Mouse (Mus musculus): ENCODE data around the gene Hist2h3c2.
"Not testable (repeated sequence)": the region's sequence is repeated elsewhere in the genome, so short reads cannot be mapped to it uniquely, and the experiment has no call there.

Gene Hist2h3c2

DNA sequence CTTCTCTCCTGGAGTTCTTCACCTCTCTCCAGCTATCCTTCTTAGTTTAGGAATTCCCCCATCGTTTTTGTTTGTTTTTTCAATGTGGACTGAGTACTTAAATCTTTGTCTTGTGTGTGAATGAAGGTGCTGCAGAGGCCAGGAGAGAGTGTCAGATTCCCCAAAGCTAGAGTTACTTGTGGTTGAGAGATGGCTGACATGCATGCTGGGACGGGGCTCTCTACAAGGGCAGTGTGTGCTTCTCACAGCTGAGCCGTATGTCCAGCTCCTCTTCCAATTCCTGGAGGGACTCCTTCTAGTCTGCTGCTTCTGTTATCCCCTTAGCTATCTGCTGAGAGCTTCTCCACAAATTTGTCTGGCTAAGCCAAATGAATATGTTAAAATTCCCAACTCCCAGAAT, 3.1 kb downstream of the Hist2h3c2 start:
- DNase-seq (ENCODE audit: low spot score): no peak

DNA sequence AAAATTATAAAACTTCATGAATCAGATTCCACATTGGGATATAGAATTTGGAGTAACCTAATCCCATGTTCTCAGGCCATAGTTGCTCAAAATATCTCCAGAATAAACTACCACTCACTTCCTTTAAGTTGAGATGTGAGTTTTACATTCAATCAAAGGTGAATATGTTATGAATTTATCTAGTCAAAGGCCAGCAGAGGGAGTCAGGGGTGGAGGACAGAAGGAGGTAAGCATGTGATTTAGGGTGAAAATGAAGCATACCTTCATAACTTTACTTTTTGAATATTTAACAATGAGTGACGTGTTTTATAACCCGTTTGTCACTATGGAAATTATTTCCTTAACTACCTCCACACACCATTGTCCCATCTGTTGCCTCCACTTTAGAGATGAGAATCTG, 4.0 kb downstream of the Hist2h3c2 start:
- no peak for DNase-seq (ENCODE audit: low spot score)

DNA sequence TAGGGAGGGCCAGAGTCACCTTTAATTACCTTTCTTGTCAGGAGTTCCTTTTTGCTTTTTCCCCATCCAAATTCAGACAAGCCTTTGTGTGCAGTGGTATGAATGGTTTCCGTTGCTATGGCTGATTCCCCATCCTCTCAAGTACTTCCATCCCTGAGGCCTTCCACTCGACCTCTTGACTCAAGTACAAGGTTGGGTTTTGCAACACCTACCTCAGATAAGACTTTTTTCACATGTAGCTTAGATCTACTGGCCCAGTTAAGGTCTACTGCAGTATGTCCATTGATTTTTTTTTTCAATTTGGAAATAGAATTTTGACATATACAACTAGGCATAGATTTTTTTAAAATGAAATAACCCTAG, 7.2 kb downstream of the Hist2h3c2 start:
- DNase-seq (ENCODE audit: low spot score): no peak

DNA sequence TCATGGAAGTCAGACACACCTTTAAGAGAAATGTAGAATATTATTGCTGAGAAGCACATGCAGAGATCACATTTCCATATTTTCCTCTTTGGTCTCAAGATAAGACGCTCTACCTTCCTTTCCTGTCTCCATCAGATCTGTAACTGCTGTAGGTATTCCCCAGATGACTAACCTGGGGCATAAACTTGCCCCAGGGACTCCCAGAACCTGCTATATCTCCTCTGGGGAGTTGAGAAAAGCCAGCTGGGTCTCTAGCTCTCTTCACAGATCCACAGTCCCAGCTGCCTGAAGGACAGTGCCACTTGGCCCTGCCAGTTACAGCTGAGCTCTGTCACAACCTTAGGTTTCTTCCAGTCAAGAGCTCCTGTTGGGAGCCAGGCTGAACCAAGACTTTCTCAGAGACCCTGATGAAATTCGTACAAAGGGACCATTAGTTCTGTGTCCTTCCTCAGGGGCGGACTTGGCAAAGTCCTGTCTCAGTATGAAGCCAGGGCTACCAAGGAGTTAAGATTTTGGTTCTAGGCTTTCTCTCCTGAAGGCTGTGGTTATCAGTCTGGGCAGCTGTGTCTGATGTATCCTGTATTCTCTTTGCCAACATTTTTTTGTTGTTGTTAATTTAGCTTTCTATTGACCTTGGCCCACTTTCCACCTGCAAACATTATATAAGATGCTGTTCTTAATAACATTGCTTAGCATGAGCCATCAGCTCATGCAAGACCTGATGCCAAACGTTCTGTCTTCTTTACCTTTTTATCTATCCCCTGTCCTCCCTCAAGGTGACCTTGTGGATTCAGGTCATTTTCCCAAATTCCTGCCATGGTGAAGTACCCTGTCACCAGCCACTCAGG, 7.8 kb downstream of the Hist2h3c2 start:
- no peak for DNase-seq (ENCODE audit: low spot score)

DNA sequence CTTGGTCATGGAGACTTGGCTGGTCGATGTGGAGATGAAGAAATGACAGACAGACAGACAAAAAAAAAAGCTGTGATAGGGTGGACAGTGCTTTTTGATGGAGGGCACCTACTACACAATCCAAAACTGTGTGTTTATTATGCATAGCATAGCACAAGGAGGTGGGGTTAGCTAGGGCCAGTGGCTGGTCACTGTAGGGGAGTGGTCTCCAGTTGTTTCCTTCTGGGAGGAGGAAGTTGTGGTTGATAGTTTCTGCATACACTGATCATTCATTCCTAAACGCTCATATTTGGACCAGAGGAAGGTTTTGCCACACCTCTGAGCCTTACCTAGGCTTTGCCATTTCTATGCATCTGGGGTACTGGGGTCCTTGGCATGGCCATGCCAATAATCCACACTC, 8.5 kb downstream of the Hist2h3c2 start:
- DNase-seq (ENCODE audit: low spot score): no peak

DNA sequence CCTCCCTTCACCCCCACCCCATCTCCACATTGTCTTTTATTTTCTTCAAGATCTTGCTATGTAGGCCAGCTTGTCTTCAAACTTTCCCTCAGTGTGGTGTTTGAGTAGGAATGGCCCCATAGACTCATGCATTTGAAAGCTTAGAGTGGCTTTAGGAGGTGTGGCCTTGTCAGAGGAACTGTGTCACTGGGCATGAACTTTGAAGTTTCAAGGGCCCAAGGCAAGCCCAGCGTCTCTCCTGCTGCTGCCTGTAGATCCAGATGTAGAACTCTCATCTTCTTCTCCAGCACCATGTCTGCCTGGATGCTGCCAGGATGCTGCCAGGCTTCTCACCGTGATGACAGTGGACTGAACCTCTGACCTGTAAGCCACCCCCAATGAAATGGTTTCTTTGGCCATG, 10.1 kb downstream of the Hist2h3c2 start:
- no peak for DNase-seq (ENCODE audit: low spot score)

DNA sequence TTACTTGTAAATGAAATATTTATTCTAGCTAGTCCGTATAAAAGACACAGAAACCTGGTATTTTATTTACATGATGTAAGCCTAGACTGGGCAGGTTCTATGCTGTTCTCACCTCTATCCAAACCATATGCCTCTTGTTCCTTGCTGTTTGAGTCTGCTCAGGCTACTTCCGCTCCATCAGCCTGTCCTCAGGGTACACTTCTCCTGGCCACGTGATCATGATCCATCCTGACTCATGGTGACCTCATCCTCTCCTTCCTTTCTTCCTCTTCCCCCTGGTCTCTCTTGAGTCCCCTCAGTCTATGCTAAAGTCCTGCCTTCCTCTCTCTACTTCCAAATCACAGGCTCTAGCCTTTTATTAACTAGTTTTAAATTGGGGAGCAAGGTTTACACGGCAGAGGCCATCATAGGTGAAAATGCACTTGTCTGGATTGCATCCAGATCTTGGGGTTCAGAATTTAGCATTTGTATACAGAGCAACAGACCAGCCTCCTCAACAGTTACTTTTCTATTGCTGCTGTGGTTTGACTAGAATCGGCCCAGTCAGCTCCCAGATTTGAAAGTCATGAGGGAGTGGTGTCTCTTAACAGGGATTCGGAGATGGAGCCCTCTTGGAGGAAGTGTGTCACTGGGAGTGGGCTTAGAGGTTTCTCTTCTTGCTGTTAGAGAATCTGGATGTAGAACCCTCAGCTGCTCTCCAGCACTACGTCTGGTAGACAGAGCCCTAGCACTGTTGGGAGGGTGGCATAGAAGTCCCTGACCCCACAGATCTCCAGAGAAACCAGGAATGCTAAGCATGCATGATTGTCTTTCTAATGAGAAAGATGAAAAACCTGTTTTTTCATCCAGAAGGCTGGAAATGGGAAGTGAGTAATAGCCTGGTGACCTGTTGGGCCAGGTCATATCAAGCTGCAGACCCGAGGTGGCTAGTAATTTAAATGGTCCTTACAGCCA, 12.0 kb downstream of the Hist2h3c2 start:
- DNase-seq (ENCODE audit: low spot score): no peak

DNA sequence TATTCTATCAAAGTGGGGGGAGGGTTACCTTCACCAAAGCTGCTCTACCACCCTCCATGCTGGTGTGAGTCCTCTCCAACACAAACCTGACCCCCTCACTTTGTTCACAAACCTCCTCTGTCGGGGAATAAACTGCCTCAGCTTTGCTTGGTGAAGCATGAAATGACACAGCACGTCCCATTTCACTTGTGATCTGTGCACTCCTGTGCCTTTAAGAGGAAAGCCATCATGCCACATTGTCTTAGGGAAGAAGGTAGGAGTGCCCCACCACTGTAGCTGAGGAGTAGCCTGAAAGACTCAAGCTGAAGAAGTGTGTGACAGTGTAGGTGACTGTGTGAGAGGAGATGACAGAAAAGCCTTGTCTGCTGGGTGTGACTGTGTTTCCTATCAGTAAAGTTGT, 13.5 kb downstream of the Hist2h3c2 start:
- no peak for DNase-seq (ENCODE audit: low spot score)

DNA sequence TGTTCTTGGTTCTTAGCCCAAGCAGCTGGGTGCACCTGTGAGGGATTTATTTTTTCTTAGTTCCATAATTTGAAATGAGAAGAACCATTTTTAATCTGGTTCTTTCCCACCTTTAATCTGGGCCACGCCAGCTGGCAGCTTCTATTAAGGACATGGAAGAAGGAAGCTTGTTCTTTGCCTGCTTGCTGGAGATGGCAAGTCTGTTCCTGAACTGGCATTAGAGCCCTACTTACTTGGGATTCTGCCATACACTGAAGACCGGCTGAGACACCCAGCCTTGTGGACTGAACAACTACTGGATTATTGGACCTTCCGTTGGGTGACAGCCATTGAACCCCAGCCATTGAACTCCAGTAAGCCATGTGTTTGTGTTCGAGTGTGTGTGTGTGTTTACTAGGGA, 16.2 kb downstream of the Hist2h3c2 start:
- DNase-seq (ENCODE audit: low spot score): no peak

DNA sequence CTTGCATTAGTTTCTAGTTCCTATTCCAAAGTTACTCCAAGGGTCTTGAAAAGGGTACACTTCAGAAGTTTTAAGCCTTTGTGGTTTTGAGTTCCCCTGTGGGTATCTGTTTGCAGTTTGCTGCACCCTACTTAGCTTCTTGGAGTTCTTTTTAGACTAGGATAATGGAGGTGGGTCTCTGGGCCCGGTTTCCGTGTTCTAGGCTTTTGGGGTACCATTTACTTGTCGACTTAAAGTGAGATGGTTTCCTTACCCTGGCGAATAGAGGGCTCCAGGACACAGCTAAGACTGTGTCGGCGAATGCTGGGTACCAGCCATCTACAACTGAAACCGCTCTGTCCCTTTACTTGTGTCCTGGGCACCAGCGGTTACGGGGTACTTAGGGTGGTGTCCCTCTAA, 17.3 kb downstream of the Hist2h3c2 start:
- no peak for DNase-seq (ENCODE audit: low spot score)

DNA sequence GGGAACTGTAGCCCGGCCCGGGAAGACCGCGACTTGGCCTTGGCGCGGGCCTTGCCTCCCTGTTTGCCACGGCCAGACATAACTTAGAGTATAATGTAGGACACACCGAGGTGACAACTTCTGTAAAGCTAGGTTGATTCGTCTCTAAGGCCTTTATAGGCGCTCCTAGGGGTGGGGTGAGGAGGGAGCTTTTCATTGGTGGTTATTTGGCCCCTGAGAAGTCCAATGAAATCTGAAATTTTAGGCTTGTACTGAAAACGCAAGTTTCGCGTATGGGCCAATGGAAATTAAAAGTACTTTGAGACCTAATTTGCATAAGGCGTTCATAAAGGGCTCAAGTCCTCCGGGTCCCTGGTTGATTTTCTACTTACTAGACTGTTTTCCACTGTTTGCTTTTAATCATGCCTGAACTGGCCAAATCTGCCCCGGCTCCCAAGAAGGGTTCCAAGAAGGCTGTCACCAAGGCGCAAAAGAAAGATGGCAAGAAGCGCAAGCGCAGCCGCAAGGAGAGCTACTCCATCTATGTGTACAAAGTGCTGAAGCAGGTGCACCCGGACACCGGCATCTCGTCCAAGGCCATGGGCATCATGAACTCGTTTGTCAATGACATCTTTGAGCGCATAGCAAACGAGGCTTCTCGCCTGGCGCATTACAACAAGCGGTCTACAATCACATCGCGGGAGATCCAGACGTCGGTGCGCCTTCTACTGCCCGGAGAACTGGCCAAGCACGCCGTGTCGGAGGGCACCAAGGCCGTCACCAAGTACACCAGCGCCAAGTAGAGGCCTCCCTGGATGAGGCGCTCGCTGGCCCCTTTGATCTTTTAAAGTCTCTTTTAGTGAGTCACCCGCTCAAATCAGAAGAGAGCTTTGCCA, 17.9 kb downstream of the Hist2h3c2 start, which contains the start of the genes Hist2h2ac and Hist2h2be:
Gene Hist2h2ac (minus strand): TSS at position 116 of the 875 bp plus-strand sequence.
Gene Hist2h2be (plus strand): TSS at position 355 of the 875 bp plus-strand sequence.
- peak; percentile 88 for DNase-seq (ENCODE audit: low spot score)

DNA sequence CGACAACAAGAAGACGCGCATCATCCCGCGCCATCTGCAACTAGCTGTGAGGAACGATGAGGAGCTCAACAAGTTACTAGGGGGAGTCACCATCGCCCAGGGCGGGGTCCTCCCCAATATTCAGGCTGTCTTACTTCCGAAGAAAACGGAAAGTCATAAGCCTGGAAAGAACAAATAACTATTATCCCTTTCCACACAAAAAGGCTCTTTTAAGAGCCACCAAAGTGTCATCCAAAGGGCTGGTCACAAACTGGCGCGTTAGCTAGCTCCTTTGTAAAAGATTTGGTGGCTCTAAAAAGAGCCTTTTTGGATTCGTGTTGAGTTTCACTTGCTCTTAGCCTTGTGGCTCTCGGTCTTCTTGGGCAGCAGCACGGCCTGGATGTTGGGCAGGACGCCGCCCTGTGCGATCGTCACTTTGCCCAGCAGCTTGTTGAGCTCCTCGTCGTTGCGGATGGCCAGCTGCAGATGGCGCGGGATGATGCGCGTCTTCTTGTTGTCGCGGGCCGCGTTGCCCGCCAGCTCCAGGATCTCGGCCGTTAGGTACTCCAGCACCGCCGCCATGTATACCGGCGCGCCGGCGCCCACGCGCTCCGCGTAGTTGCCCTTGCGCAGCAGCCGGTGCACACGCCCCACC, 18.7 kb downstream of the Hist2h3c2 start:
- not testable (repeated sequence) for DNase-seq (ENCODE audit: low spot score)

DNA sequence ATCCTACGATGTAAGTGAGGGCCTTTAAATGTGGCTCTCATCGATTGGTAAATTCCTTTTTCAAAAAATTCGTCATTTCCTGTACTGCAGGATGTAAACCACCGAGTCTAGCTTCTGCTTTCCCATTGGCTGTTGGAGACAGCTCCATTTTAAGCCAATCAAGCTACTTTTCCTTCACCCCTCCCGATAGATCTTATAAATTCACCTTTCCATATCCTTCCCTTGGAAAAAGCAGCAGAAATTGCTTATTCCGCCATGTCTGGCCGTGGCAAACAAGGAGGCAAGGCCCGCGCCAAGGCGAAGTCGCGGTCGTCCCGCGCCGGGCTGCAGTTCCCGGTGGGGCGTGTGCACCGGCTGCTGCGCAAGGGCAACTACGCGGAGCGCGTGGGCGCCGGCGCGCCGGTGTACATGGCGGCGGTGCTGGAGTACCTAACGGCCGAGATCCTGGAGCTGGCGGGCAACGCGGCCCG, 19.2 kb downstream of the Hist2h3c2 start, which contains the start of the genes Bola1 and Hist2h2ab:
Gene Bola1 (minus strand): TSS at position 49 of the 470 bp plus-strand sequence.
Gene Hist2h2ab (plus strand): TSS at position 205 of the 470 bp plus-strand sequence.
- DNase-seq (ENCODE audit: low spot score): peak; percentile 83

DNA sequence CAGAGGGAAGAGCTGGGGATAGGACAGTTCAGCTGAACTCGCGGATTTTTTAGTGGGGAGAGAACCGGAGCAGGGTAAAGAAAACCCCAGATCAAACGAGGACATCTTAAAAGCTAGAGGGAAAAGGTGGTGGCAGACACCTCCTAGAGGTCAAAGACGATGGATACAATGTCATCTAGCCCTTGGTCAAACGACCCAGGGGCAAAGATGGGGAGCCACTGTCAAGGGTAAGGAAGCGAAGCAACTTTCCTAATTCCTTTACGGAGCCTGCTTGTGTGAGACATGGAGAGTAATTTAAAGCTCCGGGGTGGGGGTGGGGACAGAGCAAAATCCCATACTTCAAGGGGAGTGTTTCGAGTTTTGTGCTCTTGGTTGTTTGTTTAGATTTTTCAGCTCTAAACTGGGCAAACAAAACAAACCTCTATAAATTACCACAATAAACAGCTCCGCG, 19.7 kb downstream of the Hist2h3c2 start:
- DNase-seq (ENCODE audit: low spot score): no peak

DNA sequence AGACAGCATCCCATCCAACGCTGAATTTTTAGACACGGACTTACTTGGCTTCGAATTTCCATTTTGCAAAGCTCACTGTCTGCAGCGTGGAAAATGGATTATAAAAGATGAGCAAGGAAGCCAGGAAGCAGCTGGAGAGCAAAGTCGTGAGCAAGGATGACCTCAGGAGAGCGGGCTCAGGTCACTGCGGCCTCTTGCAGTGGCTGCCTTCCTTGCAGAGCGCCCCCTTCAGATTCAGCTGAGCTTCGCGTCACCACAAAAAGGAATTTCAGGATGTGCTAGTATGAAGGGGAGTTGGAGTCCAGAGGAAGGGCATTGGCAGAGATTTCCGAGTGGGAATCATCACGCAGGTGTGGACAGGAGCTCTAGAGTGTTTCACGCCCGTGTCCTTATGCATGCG, 29.7 kb downstream of the Hist2h3c2 start:
- DNase-seq (ENCODE audit: low spot score): no peak

DNA sequence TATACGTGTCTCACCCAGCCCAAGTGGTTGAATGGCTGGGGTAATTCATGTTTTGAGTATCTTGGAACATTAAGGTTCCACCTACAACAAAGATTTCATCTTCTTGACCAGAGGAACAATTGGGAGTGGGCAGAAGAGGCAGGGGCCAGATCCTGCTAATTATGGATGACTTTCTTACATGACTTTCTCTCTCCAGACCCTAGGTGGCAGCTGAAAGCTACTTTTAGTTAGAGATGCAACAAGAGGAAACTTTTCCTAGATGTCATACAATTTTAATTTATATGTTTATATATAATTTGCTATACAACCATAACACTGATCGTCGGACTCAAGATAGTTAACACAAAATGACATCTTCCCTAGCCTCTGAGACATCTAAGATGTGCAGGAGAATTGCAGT, 31.1 kb downstream of the Hist2h3c2 start:
- DNase-seq (ENCODE audit: low spot score): no peak

DNA sequence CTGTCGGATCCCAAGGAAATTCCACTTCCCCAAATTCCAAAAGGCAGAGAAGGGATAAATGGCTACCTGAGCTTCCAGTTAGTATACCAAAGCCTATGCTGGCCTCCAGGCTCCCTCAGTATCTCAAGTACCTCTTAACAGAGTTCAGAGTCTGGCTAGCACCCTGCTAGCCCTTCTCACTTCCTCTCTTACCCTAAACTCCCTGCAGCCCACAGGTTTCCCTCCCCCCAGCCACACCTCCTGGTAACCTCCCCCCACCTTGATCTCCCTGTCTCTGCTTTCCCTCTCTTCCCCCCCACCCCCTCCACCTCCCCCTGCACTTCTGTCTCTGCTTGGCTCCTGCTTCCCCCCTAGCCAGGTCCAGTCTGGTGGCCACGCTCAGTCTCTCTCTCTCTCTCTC, 39.2 kb downstream of the Hist2h3c2 start:
- no peak for DNase-seq (ENCODE audit: low spot score)

DNA sequence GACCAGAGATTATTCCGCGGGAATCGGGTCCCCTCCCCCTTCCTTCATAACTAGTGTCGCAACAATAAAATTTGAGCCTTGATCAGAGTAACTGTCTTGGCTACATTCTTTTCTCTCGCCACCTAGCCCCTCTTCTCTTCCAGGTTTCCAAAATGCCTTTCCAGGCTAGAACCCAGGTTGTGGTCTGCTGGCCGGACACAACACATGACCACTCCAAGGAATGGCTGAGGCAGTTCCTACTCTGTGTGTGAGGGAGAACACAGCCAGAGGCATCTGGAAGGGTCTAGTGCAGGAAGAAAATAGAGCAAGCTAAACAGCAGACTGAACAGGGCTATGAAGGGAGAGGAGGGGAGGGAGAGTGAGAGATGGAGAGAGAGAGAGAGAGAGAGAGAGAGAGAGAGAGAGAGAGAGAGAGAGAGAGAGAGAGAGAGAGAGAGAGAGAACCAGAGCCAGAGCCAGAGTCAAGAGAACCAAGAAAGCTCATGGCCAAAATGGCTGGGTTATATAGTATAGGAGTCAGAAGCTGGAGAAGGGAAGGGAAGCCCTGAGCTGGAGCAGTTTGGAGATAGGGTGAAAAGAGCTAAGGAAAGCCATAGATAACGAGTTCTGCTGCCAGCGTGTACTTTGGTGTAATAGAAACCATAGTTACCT, 40.2 kb downstream of the Hist2h3c2 start:
- not testable (repeated sequence) for DNase-seq (ENCODE audit: low spot score)

DNA sequence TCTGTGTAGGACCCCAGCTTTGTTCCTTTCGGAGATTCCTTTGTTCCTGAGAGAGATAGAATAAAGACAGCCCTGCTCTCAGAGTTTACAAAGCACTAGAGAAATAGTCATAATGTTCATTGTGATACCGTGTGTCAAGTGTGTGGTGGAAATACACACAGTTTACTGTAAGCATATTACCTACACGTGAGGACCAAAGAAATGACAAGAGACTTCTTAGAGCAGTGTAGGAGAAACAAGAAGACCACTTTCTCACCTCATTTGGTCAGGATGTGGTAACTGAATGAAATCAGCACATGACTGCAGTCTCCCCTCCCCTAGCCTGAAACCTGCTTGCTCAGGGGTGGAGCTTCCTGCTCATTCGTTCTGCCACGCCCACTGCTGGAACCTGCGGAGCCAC, 40.7 kb downstream of the Hist2h3c2 start:
- DNase-seq (ENCODE audit: low spot score): no peak

DNA sequence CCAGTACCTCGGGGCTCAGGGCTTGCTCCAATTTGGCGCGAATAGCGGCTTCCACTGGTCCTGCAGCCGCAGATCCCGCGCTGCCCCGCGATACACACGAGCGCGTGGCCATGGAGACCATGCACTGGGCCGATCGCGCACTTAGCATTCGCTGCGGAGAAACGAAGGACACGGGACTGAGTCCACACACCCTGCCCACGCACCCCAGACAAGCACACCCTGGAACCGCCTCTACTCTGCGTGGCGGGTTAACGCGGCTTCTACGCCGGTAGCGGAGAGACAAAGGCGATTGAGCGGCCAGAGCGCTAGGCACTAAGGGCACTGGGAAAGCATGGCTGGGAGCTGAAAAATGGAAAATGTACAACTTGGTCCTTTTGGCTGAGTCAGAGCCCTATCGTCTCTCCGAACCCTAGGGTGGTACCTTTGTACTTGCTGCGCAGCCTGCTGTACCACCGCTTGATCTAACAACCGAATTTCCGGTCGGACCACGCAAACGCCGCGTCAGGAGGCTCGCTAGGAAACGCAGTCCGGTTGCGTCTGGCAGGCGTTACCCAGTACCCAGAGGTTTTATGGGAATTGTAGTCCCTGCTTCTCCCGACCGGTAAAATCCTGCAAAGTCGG, 41.7 kb downstream of the Hist2h3c2 start:
- peak; percentile 86 for DNase-seq (ENCODE audit: low spot score)

Measured in left cerebral cortex, adult 11 months (tissue).